Mouse (Mus musculus) layer of hippocampus, postnatal 10 days (tissue): ENCODE measurements around the gene Knstrn. TPM values are rescaled to one million over a fixed set of nuclear protein-coding genes. Genes with fewer than 3 reads are reported as not detected.

Experiments used
- DNase-seq, 2 experiments: peaks; one replicate each; pipeline ENCODE4 v3.0.0; 2021; ENCODE audit warnings: low spot score in 2 of 2
- total RNA-seq, 2 experiments: library from RNA; stranded (reverse); gene quantifications; 2 replicates each; pipeline ENCODE4 v1.2.3; 2021

Gene Knstrn
- total RNA-seq, 2 experiments from 2014 or later = 5.4 to 5.6 TPM

- peak; percentile 80 to 81 for DNase-seq
Measured at GRCm38 (mm10) chr2:118790551-118791525, 23.0 kb upstream of the Knstrn start.

GRCm38 (mm10) chr2:118791591-118792258 is 22.1 kb upstream of the Knstrn start:
- no peak for DNase-seq

GRCm38 (mm10) chr2:118792259-118792613 is 21.6 kb upstream of the Knstrn start:
- DNase-seq = no peak

GRCm38 (mm10) chr2:118793636-118794035 is 20.2 kb upstream of the Knstrn start:
- DNase-seq = no peak

GRCm38 (mm10) chr2:118802542-118803118 is 11.2 kb upstream of the Knstrn start:
- DNase-seq = no peak

- DNase-seq = no peak
Measured at GRCm38 (mm10) chr2:118804474-118804873, 9.3 kb upstream of the Knstrn start.

GRCm38 (mm10) chr2:118805137-118805536 is 8.7 kb upstream of the Knstrn start:
- DNase-seq = no peak

DNA sequence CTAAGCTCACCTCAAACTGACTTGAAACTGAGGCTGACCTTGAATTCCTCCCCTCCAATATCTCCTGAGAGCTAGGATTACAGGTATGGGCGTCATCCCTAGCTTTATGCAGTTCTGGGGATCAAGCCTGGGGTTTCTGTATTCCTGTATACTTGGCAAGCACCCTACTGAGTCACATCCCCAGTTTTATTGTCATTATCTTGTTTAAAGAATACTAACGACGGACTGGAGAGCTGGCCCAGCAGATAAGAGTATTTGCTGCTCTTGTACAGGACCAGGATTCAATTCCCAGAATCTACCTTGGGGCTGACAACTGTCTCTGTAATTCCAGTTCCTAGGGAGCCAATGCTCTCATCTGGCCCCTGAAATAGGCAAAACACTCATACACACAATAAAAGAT is 8.0 kb upstream of the Knstrn start:
- DNase-seq = no peak

DNA sequence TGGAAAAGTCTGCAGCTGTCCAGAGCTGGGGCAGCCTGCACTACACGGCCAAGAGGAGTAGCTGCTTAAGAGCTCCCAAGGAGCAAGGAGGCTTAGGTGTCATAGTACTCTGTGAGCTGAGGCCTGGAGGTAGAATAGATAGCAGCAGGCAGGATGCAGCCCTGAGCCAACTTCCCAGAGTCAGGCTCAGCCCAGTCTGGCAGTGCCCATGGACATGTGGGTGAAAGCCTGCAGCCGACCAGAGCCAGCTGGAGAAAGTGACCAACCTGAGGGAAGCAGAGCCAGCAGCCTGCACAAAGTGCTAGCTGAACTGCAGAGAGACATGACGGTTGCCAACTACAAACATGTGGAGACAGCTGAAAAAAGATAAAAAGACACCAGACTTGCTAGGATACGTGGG is 6.9 kb upstream of the Knstrn start:
- DNase-seq = peak in 1 of 2 experiments; percentile 29

DNA sequence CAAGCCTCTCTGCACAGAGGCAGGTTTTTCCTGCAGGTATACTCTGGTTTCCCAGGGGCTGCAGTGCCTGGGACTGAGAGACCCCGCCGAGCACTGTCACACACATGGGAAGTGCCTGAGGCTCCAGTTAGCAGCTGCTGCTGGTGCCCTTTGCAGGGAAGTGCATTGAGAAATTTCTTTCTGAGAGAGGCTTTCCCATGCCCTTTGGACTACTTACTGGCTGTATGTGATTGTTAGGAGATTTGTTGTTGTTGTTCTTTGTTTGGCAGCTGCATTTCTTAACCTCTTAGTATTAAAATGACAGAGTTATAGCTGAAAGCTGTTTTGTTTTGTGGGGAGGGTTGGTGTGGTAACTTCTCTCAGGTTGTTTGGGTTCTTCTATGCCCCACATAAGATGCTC is 2.9 kb upstream of the Knstrn start:
- DNase-seq = no peak

- no peak for DNase-seq
Measured at GRCm38 (mm10) chr2:118812724-118813123, 1.1 kb upstream of the Knstrn start.

DNA sequence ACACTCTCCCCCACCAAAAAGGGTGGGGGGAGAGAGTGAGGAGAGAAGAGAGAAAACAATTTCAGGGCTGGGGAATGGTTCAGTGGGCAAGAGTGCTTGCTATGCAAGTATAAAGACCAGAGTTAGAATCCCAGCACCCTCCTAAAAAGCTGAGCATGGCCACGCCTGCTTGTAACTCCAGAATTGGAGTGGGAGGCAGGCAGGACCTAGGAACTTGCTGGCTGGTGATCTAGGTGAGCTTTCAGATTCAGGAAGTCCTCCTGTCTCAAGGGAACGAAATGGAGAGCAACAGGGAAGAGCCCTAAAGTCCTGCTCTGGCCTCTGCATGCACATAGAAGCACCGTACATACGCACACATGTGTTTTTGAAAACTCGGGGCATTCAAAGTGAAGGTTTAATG is 9.0 kb downstream of the Knstrn start:
- DNase-seq = no peak

- DNase-seq = no peak
Measured at GRCm38 (mm10) chr2:118824396-118824795, 10.6 kb downstream of the Knstrn start.

GRCm38 (mm10) chr2:118829096-118829495 is 15.3 kb downstream of the Knstrn start:
- DNase-seq = no peak

DNA sequence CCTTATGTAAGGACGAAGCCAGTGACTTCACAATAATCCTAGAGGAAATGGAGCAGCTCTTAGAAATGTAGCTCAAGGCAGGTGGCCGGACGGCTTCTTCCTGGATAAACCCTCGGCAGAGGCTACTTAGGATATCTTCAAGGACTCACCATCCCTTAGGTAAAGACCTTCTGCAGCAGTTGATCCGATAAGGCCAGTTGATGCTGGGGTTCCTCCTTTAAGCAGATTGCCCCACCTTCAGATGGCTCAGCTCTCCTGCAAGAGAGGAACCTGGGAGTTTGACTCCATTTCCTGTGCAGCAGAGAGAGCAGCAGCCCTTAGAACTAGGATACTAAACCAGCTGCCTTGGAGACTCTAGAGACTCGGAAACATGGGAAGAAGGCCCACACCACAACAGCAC is 20.3 kb downstream of the Knstrn start:
- DNase-seq = no peak

DNA sequence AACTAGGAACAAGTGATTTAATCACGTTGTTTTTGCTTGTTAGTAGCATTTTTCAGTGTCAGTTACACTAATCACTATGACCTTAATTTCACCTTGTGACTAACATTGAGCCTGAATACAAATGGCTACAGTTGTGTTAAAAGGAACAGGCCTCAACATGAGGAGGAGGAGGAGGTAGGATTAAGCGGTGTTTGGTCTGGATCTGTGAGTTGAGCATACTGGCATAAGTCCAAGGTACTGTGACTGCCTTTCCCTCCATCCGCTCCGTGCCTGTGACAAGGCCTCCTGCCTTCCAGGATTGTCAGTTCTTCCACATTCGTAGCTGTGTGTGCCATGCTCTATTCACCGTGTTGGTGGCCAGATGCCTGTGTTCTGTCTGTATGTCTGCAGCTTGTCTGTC is 21.3 kb downstream of the Knstrn start:
- DNase-seq = no peak

GRCm38 (mm10) chr2:118838330-118838729 is 24.5 kb downstream of the Knstrn start:
- DNase-seq = no peak

GRCm38 (mm10) chr2:118841186-118841585 is 27.4 kb downstream of the Knstrn start:
- DNase-seq = no peak

DNA sequence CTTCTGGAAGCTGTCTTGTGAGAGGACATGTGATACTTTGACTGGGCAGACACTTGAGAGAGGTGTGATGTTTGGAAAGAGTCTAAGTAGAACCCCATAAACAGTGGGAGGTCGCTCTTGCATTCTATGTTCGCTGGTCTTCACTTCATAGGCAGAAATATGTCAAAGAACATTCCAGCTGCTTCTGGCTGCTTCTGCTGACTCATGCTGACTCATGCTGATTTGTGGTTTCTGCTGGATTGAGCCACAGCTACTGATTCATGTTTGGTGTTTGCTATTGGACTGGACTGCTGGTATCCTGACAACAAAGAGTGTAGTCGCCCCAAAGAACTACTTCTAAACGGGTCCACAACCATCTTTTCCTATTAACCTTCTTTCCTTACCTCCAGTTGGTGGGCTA is 28.0 kb downstream of the Knstrn start:
- no peak for DNase-seq

DNA sequence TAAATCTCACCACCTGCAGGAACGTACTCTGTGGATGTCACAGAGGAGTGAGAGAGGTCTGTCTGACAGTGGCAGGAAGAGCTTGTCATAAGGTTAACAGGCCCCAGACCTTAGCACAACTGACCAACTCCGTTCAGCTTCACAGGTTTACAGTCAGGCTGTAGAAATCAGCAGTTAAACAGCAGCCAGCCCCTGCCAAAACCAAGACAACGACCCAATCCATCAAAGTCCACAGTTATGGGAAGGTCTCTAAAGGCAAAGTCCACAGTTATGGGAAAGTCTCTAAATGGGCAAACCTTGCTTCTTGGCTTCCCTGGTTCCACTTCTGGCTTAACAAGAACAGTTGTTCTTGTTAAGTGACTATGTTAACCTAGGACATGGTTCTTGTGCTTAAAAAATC is 30.6 kb downstream of the Knstrn start:
- no peak for DNase-seq

- peak; percentile 29 to 39 for DNase-seq
Measured at GRCm38 (mm10) chr2:118846246-118846645, 32.4 kb downstream of the Knstrn start.

- DNase-seq = no peak
Measured at GRCm38 (mm10) chr2:118851756-118852155, 38.0 kb downstream of the Knstrn start.
